Mouse (Mus musculus): ENCODE measurements around the gene Srd5a1.
A peak's percentile ranks its signal among the peaks of the same experiment; 100 is the strongest.
"Not testable (repeated sequence)": the region's sequence is repeated elsewhere in the genome, so short reads cannot be mapped to it uniquely, and the experiment has no call there.

Gene Srd5a1

GRCm38 (mm10) chr13:69611398-69612174 is at the start of gene Srd5a1:
TSS of gene Srd5a1 (minus strand) at chr13:69611442.
- peak; percentile 98 for DNase-seq (ENCODE audit: low spot score)

GRCm38 (mm10) chr13:69654508-69654907 is 43.3 kb upstream of the Srd5a1 start:
- no peak for DNase-seq (ENCODE audit: low spot score)

- DNase-seq (ENCODE audit: low spot score), result no peak
These were observed 35.2 kb upstream of the Srd5a1 start for GRCm38 (mm10) chr13:69646481-69646880.

- no peak for DNase-seq (ENCODE audit: low spot score)
These were observed 34.6 kb upstream of the Srd5a1 start for GRCm38 (mm10) chr13:69645694-69646423.

GRCm38 (mm10) chr13:69644427-69645166 is 33.4 kb upstream of the Srd5a1 start:
- no peak for DNase-seq (ENCODE audit: low spot score)

- no peak for DNase-seq (ENCODE audit: low spot score)
These were observed 32.7 kb upstream of the Srd5a1 start for GRCm38 (mm10) chr13:69643937-69644336.

- no peak for DNase-seq (ENCODE audit: low spot score)
These were observed 31.5 kb upstream of the Srd5a1 start for GRCm38 (mm10) chr13:69642656-69643216.

GRCm38 (mm10) chr13:69641017-69641416 is 29.8 kb upstream of the Srd5a1 start:
- DNase-seq (ENCODE audit: low spot score), result no peak

- DNase-seq (ENCODE audit: low spot score), result no peak
These were observed 29.3 kb upstream of the Srd5a1 start for GRCm38 (mm10) chr13:69640541-69640940.

- no peak for DNase-seq (ENCODE audit: low spot score)
These were observed 28.9 kb upstream of the Srd5a1 start for GRCm38 (mm10) chr13:69640126-69640525.

GRCm38 (mm10) chr13:69639251-69639650 is 28.0 kb upstream of the Srd5a1 start:
- DNase-seq (ENCODE audit: low spot score), result no peak

- no peak for DNase-seq (ENCODE audit: low spot score)
These were observed 26.9 kb upstream of the Srd5a1 start for GRCm38 (mm10) chr13:69638108-69638626.

- no peak for DNase-seq (ENCODE audit: low spot score)
These were observed 26.4 kb upstream of the Srd5a1 start for GRCm38 (mm10) chr13:69637657-69638056.

- DNase-seq (ENCODE audit: low spot score), result no peak
These were observed 25.6 kb upstream of the Srd5a1 start for GRCm38 (mm10) chr13:69636816-69637215.

- no peak for DNase-seq (ENCODE audit: low spot score)
These were observed 25.1 kb upstream of the Srd5a1 start for GRCm38 (mm10) chr13:69636375-69636774.

- DNase-seq (ENCODE audit: low spot score), result not testable (repeated sequence)
These were observed 24.6 kb upstream of the Srd5a1 start for GRCm38 (mm10) chr13:69635836-69636235.

GRCm38 (mm10) chr13:69633988-69634387 is 22.7 kb upstream of the Srd5a1 start:
- DNase-seq (ENCODE audit: low spot score), result no peak

GRCm38 (mm10) chr13:69633551-69633950 is 22.3 kb upstream of the Srd5a1 start:
- DNase-seq (ENCODE audit: low spot score), result no peak

GRCm38 (mm10) chr13:69631659-69632058 is 20.4 kb upstream of the Srd5a1 start:
- no peak for DNase-seq (ENCODE audit: low spot score)

- DNase-seq (ENCODE audit: low spot score), result no peak
These were observed 19.9 kb upstream of the Srd5a1 start for GRCm38 (mm10) chr13:69631111-69631510.

- DNase-seq (ENCODE audit: low spot score), result no peak
These were observed 19.3 kb upstream of the Srd5a1 start for GRCm38 (mm10) chr13:69630576-69630975.

GRCm38 (mm10) chr13:69627941-69628340 is 16.7 kb upstream of the Srd5a1 start:
- DNase-seq (ENCODE audit: low spot score), result no peak

Data from c-Kit-positive CD71-positive TER-119-positive erythroid progenitor cells, embryonic 14.5 days (primary cell).